Mouse (Mus musculus): ENCODE results near the gene Gsdma2.

DNA sequence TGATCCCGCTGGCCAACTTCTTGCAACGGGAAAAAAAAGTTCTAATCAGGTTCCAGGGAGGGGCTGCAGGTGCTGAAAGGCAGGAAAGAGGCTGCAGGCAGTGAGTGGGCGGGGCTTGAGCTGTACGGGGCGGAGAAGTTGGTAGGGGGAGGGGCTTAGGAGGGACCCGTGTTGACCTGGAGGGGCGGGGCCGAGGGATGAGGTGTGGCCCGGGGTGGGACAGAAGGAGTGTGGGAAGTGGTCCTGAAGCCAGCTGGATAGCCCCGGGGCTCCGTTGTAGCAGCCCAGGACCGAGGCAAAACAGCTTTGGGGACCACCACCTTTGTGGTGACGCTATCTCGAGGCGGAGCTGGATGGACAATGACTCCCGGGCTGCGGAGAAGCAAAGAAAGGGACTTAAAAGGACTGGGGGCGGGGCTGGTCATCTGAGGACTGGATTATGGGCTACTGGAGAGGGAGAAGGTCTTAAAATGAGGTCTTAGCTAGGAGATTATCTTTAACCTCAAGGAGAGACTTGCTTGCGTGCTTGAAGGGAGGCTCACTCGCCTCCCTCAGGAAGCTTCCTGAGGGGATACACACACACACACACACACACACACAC is 44.4 kb upstream of the Gsdma2 start:
- TF ChIP-seq GATA1 (IDR thresholded peaks at IDR 0.05; ENCODE audit: borderline replicate concordance, low read length): no peak
- TF ChIP-seq FLI1 (IDR thresholded peaks at IDR 0.05; ENCODE audit: low read length): no peak

Measured in megakaryocyte, embryonic 14.5 days (primary cell).